Mouse (Mus musculus) CH12.LX (cell line): Measurements from ENCODE around the gene Zp3. TPM values are rescaled to one million over a fixed set of nuclear protein-coding genes. Genes with fewer than 3 reads are reported as not detected.

Experiments used
- DNase-seq: peaks from one replicate; pipeline ENCODE4 v3.0.0-alpha.2; 2013; ENCODE audit errors: extremely low read depth
- H3K27ac ChIP-seq: 2 replicates; pipeline ENCODE4 v1.5.1; 2012; ENCODE audit warnings: low read depth, mild to moderate bottlenecking, control low read depth, moderate library complexity; ENCODE audit not compliant: insufficient read depth
- H3K27me3 ChIP-seq: replicated peaks from 2 replicates; pipeline ENCODE3; 2012; ENCODE audit warnings: inconsistent platforms
- H3K36me3 ChIP-seq, 2 experiments: replicated peaks in 1 of 2; 2 replicates each; pipeline versions ENCODE3 to v1.6.1; 2012; ENCODE audit warnings: inconsistent platforms in 1 of 2, low read length in 1 of 2, mild to moderate bottlenecking in 1 of 2, mixed read lengths in 1 of 2, moderate library complexity in 1 of 2; ENCODE audit not compliant: control insufficient read depth in 1 of 2, insufficient read depth in 1 of 2
- H3K4me1 ChIP-seq, 2 experiments: 2 replicates each; pipeline ENCODE4 v1.6.1; 2012; ENCODE audit warnings: inconsistent platforms in 1 of 2, moderate library complexity in 1 of 2; ENCODE audit not compliant: insufficient read depth in 2 of 2, control insufficient read depth in 1 of 2
- H3K4me2 ChIP-seq: 2 replicates; pipeline ENCODE4 v1.6.1; 2012; ENCODE audit warnings: low read depth, mild to moderate bottlenecking, control low read depth; ENCODE audit not compliant: poor library complexity, insufficient read depth, severe bottlenecking
- H3K4me3 ChIP-seq, 3 experiments: fragments of 150-350 bp in 1 of 3; sonication (generic) in 1 of 3; replicated peaks in 1 of 3; 2 replicates each; pipeline versions ENCODE3 to v1.5.1; 2011 to 2012; ENCODE audit warnings: low read depth in 2 of 3, low read length in 2 of 3, mild to moderate bottlenecking in 2 of 3, moderate library complexity in 2 of 3, control low read depth in 1 of 3, improper control_type of control experiment in 1 of 3, inconsistent platforms in 1 of 3, mixed read lengths in 1 of 3; ENCODE audit not compliant: poor library complexity in 1 of 3
- H3K79me2 ChIP-seq: replicated peaks from 2 replicates; pipeline ENCODE4 v1.6.1; 2012; ENCODE audit warnings: mild to moderate bottlenecking, moderate library complexity; ENCODE audit not compliant: control insufficient read depth, poor library complexity, insufficient read depth, severe bottlenecking; ENCODE audit errors: extremely low read depth
- H3K9ac ChIP-seq: 2 replicates; pipeline ENCODE4 v1.6.1; 2012; ENCODE audit warnings: low read depth, mild to moderate bottlenecking, control low read depth, moderate library complexity; ENCODE audit not compliant: insufficient read depth
- H3K9me3 ChIP-seq: replicated peaks from 2 replicates; pipeline ENCODE3; 2012; ENCODE audit warnings: low read length, inconsistent platforms, mixed read lengths
- BHLHE40 ChIP-seq: IDR thresholded peaks from 2 replicates; pipeline ENCODE4 v1.6.1; 2011; ENCODE audit warnings: mild to moderate bottlenecking, low read depth, low read length, improper control_type of control experiment
- CHD2 ChIP-seq: IDR thresholded peaks from 2 replicates; pipeline ENCODE4 v1.6.1; 2011; ENCODE audit warnings: low read length, improper control_type of control experiment
- CTCF ChIP-seq, 2 experiments: IDR thresholded peaks in 1 of 2; conservative IDR thresholded peaks in 1 of 2; 2 replicates each; pipeline ENCODE4 v1.5.1; 2011 to 2012; ENCODE audit warnings: low read depth in 2 of 2, low read length in 2 of 2, improper control_type of control experiment in 1 of 2, inconsistent platforms in 1 of 2, mild to moderate bottlenecking in 1 of 2, moderate library complexity in 1 of 2
- E2F4 ChIP-seq: IDR thresholded peaks from 2 replicates; pipeline ENCODE4 v1.6.1; 2011; ENCODE audit warnings: low read depth, low read length, improper control_type of control experiment; ENCODE audit not compliant: insufficient replicate concordance
- GABPA ChIP-seq: IDR thresholded peaks from 2 replicates; pipeline ENCODE4 v1.6.1; 2012; ENCODE audit warnings: low read depth, low read length, improper control_type of control experiment, inconsistent platforms; ENCODE audit not compliant: insufficient replicate concordance
- JUND ChIP-seq: conservative IDR thresholded peaks from 2 replicates; pipeline ENCODE4 v1.6.1; 2011; ENCODE audit warnings: low read depth, low read length, improper control_type of control experiment
- MAFK ChIP-seq: IDR thresholded peaks from 2 replicates; pipeline ENCODE4 v1.6.1; 2011; ENCODE audit warnings: low read length, improper control_type of control experiment; ENCODE audit not compliant: insufficient replicate concordance
- NELFE ChIP-seq: IDR thresholded peaks from 2 replicates; pipeline ENCODE4 v1.6.1; 2011; ENCODE audit warnings: low read depth, low read length, improper control_type of control experiment
- PAX5 ChIP-seq: IDR thresholded peaks from 2 replicates; pipeline ENCODE4 v1.6.1; 2012; ENCODE audit warnings: low read length, inconsistent platforms, mixed read lengths
- POLR2A ChIP-seq: IDR thresholded peaks from 2 replicates; pipeline ENCODE4 v1.6.1; 2011; ENCODE audit warnings: low read depth, mild to moderate bottlenecking, improper control_type of control experiment, low read length
- RCOR1 ChIP-seq: conservative IDR thresholded peaks from 2 replicates; pipeline ENCODE4 v1.6.1; 2012; ENCODE audit warnings: low read depth, mild to moderate bottlenecking, inconsistent platforms, low read length, improper control_type of control experiment
- SIN3A ChIP-seq: IDR thresholded peaks from 2 replicates; pipeline ENCODE4 v1.6.1; 2012; ENCODE audit warnings: low read length, improper control_type of control experiment, inconsistent platforms
- TBP ChIP-seq: conservative IDR thresholded peaks from 2 replicates; pipeline ENCODE4 v1.6.1; 2011; ENCODE audit warnings: low read depth, low read length, improper control_type of control experiment
- USF1 ChIP-seq: IDR thresholded peaks from 2 replicates; pipeline ENCODE4 v1.6.1; 2014; ENCODE audit warnings: low read depth, mild to moderate bottlenecking, inconsistent platforms, low read length, improper control_type of control experiment
- ZKSCAN1 ChIP-seq: IDR thresholded peaks from 2 replicates; pipeline ENCODE4 v1.6.1; 2012; ENCODE audit warnings: low read depth, inconsistent platforms, low read length, improper control_type of control experiment, borderline replicate concordance
- ZMIZ1 ChIP-seq: IDR thresholded peaks from 2 replicates; pipeline ENCODE4 v1.6.1; 2012; ENCODE audit warnings: low read depth, mild to moderate bottlenecking, inconsistent platforms, low read length, improper control_type of control experiment
- dilution Hi-C: fragments of 300-500 bp; cut with MboI; formaldehyde crosslinking; loops from 2 replicates; pipeline ENCODE4 v1.14.3; 2020; ENCODE audit warnings: low sequenced_read_pairs; ENCODE audit not compliant: extremely low pct_unique_long_range_greater_than_20kb, extremely low pct_ligation_motif_present
- in situ Hi-C: fragments of 300-500 bp; cut with MboI; formaldehyde crosslinking; loops from 3 replicates; pipeline ENCODE4 v1.14.3; 2019; ENCODE audit warnings: low sequenced_read_pairs, low pct_ligation_motif_present, low pct_unique_long_range_greater_than_20kb, mixed read lengths
- polyA plus RNA-seq: library from polyadenylated mRNA; unstranded; fragments of >175 nt; gene quantifications from 2 replicates; pipeline ENCODE4 v1.2.1, GENCODE M21; 2012; ENCODE audit warnings: low read depth; ENCODE audit not compliant: insufficient read length
- total RNA-seq, 2 experiments: library from RNA; depleted of rRNA; stranded (reverse); fragments of 300-350 nt in 1 of 2; fragments of >200 nt in 1 of 2; gene quantifications; 2 replicates each; pipeline ENCODE4 v1.2.3; 2012 to 2014

Gene Zp3
- total and polyA plus RNA-seq, 3 experiments, result 0.13 TPM; not detected in 2

- Histone ChIP-seq H3K27me3 (peaks cover 10% of the 10 kb centered on the region), H3K4me1 (peaks cover 21 to 43% of the 10 kb centered on the region in 2 experiments), H3K4me3 (peak overlapping the region; percentile 61 to 95 (median 73))
- no peak for TF ChIP-seq CHD2
- no peak for TF ChIP-seq POLR2A
- no peak for TF ChIP-seq CTCF (conservative IDR thresholded peaks at IDR 0.05 in 1 of 2, IDR thresholded peaks at IDR 0.05 in 1 of 2; ENCODE audit: low read depth in 2 of 2, low read length in 2 of 2)
- no peak for TF ChIP-seq ZMIZ1
- TF ChIP-seq RCOR1, result no peak
- TF ChIP-seq NELFE, result no peak
- TF ChIP-seq, all 38 proteins: peak for 0
- peak overlapping the region; percentile 86; the same call in 1 of the 2 replicates for H3K9ac ChIP-seq
- no peaks in the 10 kb centered on the region for H3K9me3 ChIP-seq
- DNase-seq, result no peak
- H3K27ac ChIP-seq, result no peak overlapping the region
- peak overlapping the region; percentile 96; the same call in 1 of the 2 replicates for H3K4me2 ChIP-seq
- dilution Hi-C loops, result no loop called here
- in situ Hi-C loops, result loop anchor here (5.0 kb wide), 1 partner anchor 54 kb away; no protein-coding TSS in a partner anchor
- peaks cover 0 to 7% of the 10 kb centered on the region in 2 experiments for H3K36me3 ChIP-seq
- H3K79me2 ChIP-seq, result no peaks in the 10 kb centered on the region
Observed at GRCm38 (mm10) chr5:135960909-135961635, 18.8 kb upstream of the Zp3 start.

- H3K4me2 ChIP-seq, result peak overlapping the region; percentile 96
- dilution Hi-C loops, result no loop called here
- TF ChIP-seq GABPA (no peak), NELFE (peak; percentile 73), RCOR1 (no peak), SIN3A (no peak), USF1 (no peak), CTCF (conservative IDR thresholded peaks at IDR 0.05 in 1 of 2, IDR thresholded peaks at IDR 0.05 in 1 of 2; ENCODE audit: low read depth in 2 of 2, low read length in 2 of 2) (no peak), E2F4 (no peak), PAX5 (no peak), POLR2A (peak; percentile 75), CHD2 (0 out of 2 replicates have a peak, but pooled peaks have one; percentile 39), JUND (no peak), MAFK (no peak), BHLHE40 (peak; percentile 46; the same call in 1 of the 2 replicates), TBP (peak; percentile 66; the same call in 1 of the 2 replicates), ZKSCAN1 (no peak)
- H3K4me3 ChIP-seq, result peak overlapping the region; percentile 61 to 95 (median 73)
- peaks cover 0 to 7% of the 10 kb centered on the region in 2 experiments for H3K36me3 ChIP-seq
- in situ Hi-C loops, result loop anchor here (5.0 kb wide), 1 partner anchor 55 kb away; no protein-coding TSS in a partner anchor
- peaks cover 10% of the 10 kb centered on the region for H3K27me3 ChIP-seq
- peak overlapping the region; percentile 86 for H3K9ac ChIP-seq
- H3K79me2 ChIP-seq, result no peaks in the 10 kb centered on the region
- H3K27ac ChIP-seq, result peak overlapping the region; percentile 71
- peaks cover 14 to 36% of the 10 kb centered on the region in 2 experiments for H3K4me1 ChIP-seq
- H3K9me3 ChIP-seq, result no peaks in the 10 kb centered on the region
- no peak for DNase-seq
Observed at GRCm38 (mm10) chr5:135962125-135962491, 17.8 kb upstream of the Zp3 start.
